Mouse (Mus musculus) hindbrain, postnatal 0 days (tissue): ENCODE measurements at regions not wholly inside any gene's neighbourhood (a gene's known extent, or its start where the extent isn't known, plus 50 kb on each side); places are given as distances from the start of the nearest gene placed in this dataset.
A peak's percentile ranks its signal among the peaks of the same experiment; 100 is the strongest.

ENCODE experiments used
- ATAC-seq: fragments of 200-750 bp; cut with Nextera tagmentation; 2 replicates; pipeline ENCODE4 v1.8.0; 2017; ENCODE audit warnings: mild to moderate bottlenecking, moderate TSS enrichment, moderate library complexity
- DNase-seq: peaks from one replicate; pipeline ENCODE4 v3.0.0-alpha.2; 2015; ENCODE audit warnings: low spot score
- H3K27ac ChIP-seq: fragments of 300-500 bp; sonication (generic); 2 replicates; pipeline ENCODE4 v1.5.1; 2014; ENCODE audit warnings: mild to moderate bottlenecking
- H3K27me3 ChIP-seq: fragments of 300-500 bp; sonication (generic); 2 replicates; pipeline ENCODE4 v1.6.1; 2014; ENCODE audit warnings: low read length, mixed read lengths; ENCODE audit not compliant: insufficient read depth
- H3K36me3 ChIP-seq: fragments of 300-500 bp; sonication (generic); 2 replicates; pipeline ENCODE4 v1.6.1; 2014; ENCODE audit warnings: low read length, mixed read lengths; ENCODE audit not compliant: insufficient read depth
- H3K4me1 ChIP-seq: fragments of 300-500 bp; sonication (generic); 2 replicates; pipeline ENCODE4 v1.6.1; 2014; ENCODE audit warnings: antibody characterized with exemption, low read length, mixed read lengths; ENCODE audit not compliant: insufficient read depth
- H3K4me2 ChIP-seq: fragments of 300-500 bp; sonication (generic); 2 replicates; pipeline ENCODE4 v1.6.1; 2014; ENCODE audit warnings: low read depth, mild to moderate bottlenecking, low read length, moderate library complexity, mixed read lengths
- H3K4me3 ChIP-seq: fragments of 300-500 bp; sonication (generic); 2 replicates; pipeline ENCODE4 v1.5.1; 2014; ENCODE audit warnings: low read length
- H3K9ac ChIP-seq: fragments of 300-500 bp; sonication (generic); replicated peaks from 2 replicates; pipeline ENCODE4 v1.6.1; 2014; ENCODE audit warnings: mild to moderate bottlenecking, low read length, moderate library complexity, mixed read lengths
- H3K9me3 ChIP-seq: fragments of 300-500 bp; sonication (generic); 2 replicates; pipeline ENCODE4 v1.6.1; 2016; ENCODE audit warnings: low read length, mixed read lengths
- CTCF ChIP-seq: IDR thresholded peaks from 2 replicates; pipeline ENCODE4 v1.5.1; 2016; ENCODE audit warnings: antibody characterized with exemption, control low read depth, low read depth
- WGBS: fragments of 180-500 bp; shearing (Covaris S2); extraction: QIAGEN DNeasy Blood & Tissue Kit; methylation state at CpG from one replicate; pipeline ENCODE4 v1.1.7; 2014; 5-methylcytosine and 5-hydroxymethylcytosine counted together

- WGBS: 3% methylated on average over 9 of the region's 9 CpGs
- no peaks in the 10 kb centered on the region for H3K36me3 ChIP-seq
- H3K4me3 ChIP-seq: no peak overlapping the region
- no peaks in the 10 kb centered on the region for H3K4me1 ChIP-seq
- no peak overlapping the region for H3K27ac ChIP-seq
- H3K9me3 ChIP-seq: no peaks in the 10 kb centered on the region
- DNase-seq (peak; percentile 46), ATAC-seq (peak; percentile 51; the same call in 1 of the 2 replicates)
- no peaks in the 10 kb centered on the region for H3K27me3 ChIP-seq
- peak overlapping the region; percentile 20; the same call in 1 of the 2 replicates for H3K4me2 ChIP-seq
- no peak for TF ChIP-seq CTCF
- H3K9ac ChIP-seq: no peak overlapping the region
Observed at GRCm38 (mm10) chr8:8258231-8258638, 402.8 kb downstream of the Efnb2 start.

GRCm38 (mm10) chr8:8256327-8256726 is 404.7 kb downstream of the Efnb2 start:
- H3K9ac ChIP-seq: no peak overlapping the region
- H3K36me3 ChIP-seq: no peaks in the 10 kb centered on the region
- TF ChIP-seq CTCF: no peak
- no peaks in the 10 kb centered on the region for H3K9me3 ChIP-seq
- H3K27ac ChIP-seq: no peak overlapping the region
- no peaks in the 10 kb centered on the region for H3K4me1 ChIP-seq
- H3K4me2 ChIP-seq: no peak overlapping the region
- DNase-seq (no peak), ATAC-seq (no peak)
- 80% methylated on average over 1 of the region's 1 CpGs for WGBS
- no peaks in the 10 kb centered on the region for H3K27me3 ChIP-seq
- no peak overlapping the region for H3K4me3 ChIP-seq

- Histone ChIP-seq H3K9ac (no peak overlapping the region), H3K4me2 (no peak overlapping the region), H3K4me3 (no peak overlapping the region), H3K4me1 (no peaks in the 10 kb centered on the region), H3K36me3 (no peaks in the 10 kb centered on the region), H3K27ac (no peak overlapping the region), H3K9me3 (no peaks in the 10 kb centered on the region), H3K27me3 (no peaks in the 10 kb centered on the region)
- DNase-seq (no peak), ATAC-seq (no peak)
- no peak for TF ChIP-seq CTCF
- 87% methylated on average over 3 of the region's 3 CpGs for whole genome bisulfite sequencing
Observed at GRCm38 (mm10) chr8:8254446-8254845, 406.6 kb downstream of the Efnb2 start.

GRCm38 (mm10) chr8:8244599-8244998 is 416.4 kb downstream of the Efnb2 start:
- Histone ChIP-seq H3K36me3 (no peaks in the 10 kb centered on the region), H3K4me3 (no peak overlapping the region), H3K4me1 (peaks cover 4% of the 10 kb centered on the region; the same call in 1 of the 2 replicates), H3K4me2 (no peak overlapping the region), H3K9ac (no peak overlapping the region), H3K27ac (no peak overlapping the region), H3K27me3 (no peaks in the 10 kb centered on the region), H3K9me3 (no peaks in the 10 kb centered on the region)
- WGBS: 94% methylated on average over 1 of the region's 1 CpGs
- TF ChIP-seq CTCF: no peak
- DNase-seq (no peak), ATAC-seq (no peak)

GRCm38 (mm10) chr8:8241755-8242501 is 419.1 kb downstream of the Efnb2 start:
- H3K4me2 ChIP-seq: no peak overlapping the region
- 21% methylated on average over 3 of the region's 3 CpGs for WGBS
- DNase-seq (peak; percentile 17), ATAC-seq (0 out of 2 replicates have a peak, but pooled peaks have one; percentile 66)
- H3K4me3 ChIP-seq: no peak overlapping the region
- no peaks in the 10 kb centered on the region for H3K36me3 ChIP-seq
- H3K4me1 ChIP-seq: peaks cover 5% of the 10 kb centered on the region; the same call in 1 of the 2 replicates
- H3K27ac ChIP-seq: no peak overlapping the region
- H3K9me3 ChIP-seq: no peaks in the 10 kb centered on the region
- TF ChIP-seq CTCF: no peak
- H3K9ac ChIP-seq: no peak overlapping the region
- no peaks in the 10 kb centered on the region for H3K27me3 ChIP-seq

GRCm38 (mm10) chr8:8241051-8241688 is 419.9 kb downstream of the Efnb2 start:
- no peaks in the 10 kb centered on the region for H3K27me3 ChIP-seq
- no peak for TF ChIP-seq CTCF
- DNase-seq (no peak), ATAC-seq (no peak)
- no peak overlapping the region for H3K4me2 ChIP-seq
- no peaks in the 10 kb centered on the region for H3K36me3 ChIP-seq
- WGBS: 49% methylated on average over 9 of the region's 9 CpGs
- peaks cover 5% of the 10 kb centered on the region; the same call in 1 of the 2 replicates for H3K4me1 ChIP-seq
- H3K9me3 ChIP-seq: no peaks in the 10 kb centered on the region
- H3K9ac ChIP-seq: no peak overlapping the region
- H3K4me3 ChIP-seq: no peak overlapping the region
- no peak overlapping the region for H3K27ac ChIP-seq

GRCm38 (mm10) chr8:8239489-8239888 is 421.6 kb downstream of the Efnb2 start:
- peak; percentile 27; the same call in 1 of the 2 replicates for ATAC-seq
- H3K9ac ChIP-seq: no peak overlapping the region

More at GRCm38 (mm10) chr8:8239489-8239888, 421.6 kb downstream of the Efnb2 start:
- TF ChIP-seq CTCF: no peak
- Histone ChIP-seq H3K4me3 (no peak overlapping the region), H3K27me3 (no peaks in the 10 kb centered on the region), H3K4me2 (peak overlapping the region; percentile 24), H3K36me3 (no peaks in the 10 kb centered on the region), H3K9me3 (no peaks in the 10 kb centered on the region), H3K4me1 (peaks cover 5% of the 10 kb centered on the region; the same call in 1 of the 2 replicates), H3K27ac (no peak overlapping the region)
- WGBS: 29% methylated on average over 12 of the region's 12 CpGs
- DNase-seq: peak; percentile 34
